Mouse (Mus musculus) heart, embryonic 16.5 days (tissue): Measurements from ENCODE around the gene Slc17a9. TPM values are rescaled to one million over a fixed set of nuclear protein-coding genes. Genes with fewer than 3 reads are reported as not detected.

Experiments
- ATAC-seq: fragments of 200-750 bp; cut with Nextera tagmentation; replicated peaks from 2 replicates; pipeline ENCODE4 v1.8.0; 2017; ENCODE audit warnings: moderate number of reproducible peaks; ENCODE audit not compliant: insufficient read depth, low FRiP score; ENCODE audit errors: extremely low read depth
- H3K27ac ChIP-seq: fragments of 300-500 bp; sonication (generic); 2 replicates; pipeline ENCODE4 v1.5.1; 2014; ENCODE audit warnings: mild to moderate bottlenecking, low read length, control low read depth, moderate library complexity
- H3K27me3 ChIP-seq: fragments of 300-500 bp; sonication (generic); 2 replicates; pipeline ENCODE4 v1.6.1; 2014; ENCODE audit warnings: low read length, mixed read lengths; ENCODE audit not compliant: control insufficient read depth, insufficient read depth
- H3K36me3 ChIP-seq: fragments of 300-500 bp; sonication (generic); 2 replicates; pipeline ENCODE4 v1.6.1; 2014; ENCODE audit not compliant: control insufficient read depth, insufficient read depth
- H3K4me1 ChIP-seq: fragments of 300-500 bp; sonication (generic); 2 replicates; pipeline ENCODE4 v1.6.1; 2014; ENCODE audit warnings: low read length, mixed read lengths; ENCODE audit not compliant: control insufficient read depth, insufficient read depth
- H3K4me2 ChIP-seq: fragments of 300-500 bp; sonication (generic); 2 replicates; pipeline ENCODE4 v1.6.1; 2014; ENCODE audit warnings: low read depth, mild to moderate bottlenecking, control low read depth, low read length
- H3K4me3 ChIP-seq: fragments of 300-500 bp; sonication (generic); 2 replicates; pipeline ENCODE4 v1.5.1; 2014; ENCODE audit warnings: mild to moderate bottlenecking, control low read depth, low read length
- H3K9ac ChIP-seq: fragments of 300-500 bp; sonication (generic); 2 replicates; pipeline ENCODE4 v1.6.1; 2014; ENCODE audit warnings: low read length, control low read depth
- H3K9me3 ChIP-seq: fragments of 300-500 bp; sonication (generic); replicated peaks from 2 replicates; pipeline ENCODE4 v1.6.1; 2016; ENCODE audit warnings: low read length; ENCODE audit not compliant: control insufficient read depth
- WGBS: fragments of 180-500 bp; shearing (Covaris S2); extraction: QIAGEN DNeasy Blood & Tissue Kit; methylation state at CpG from one replicate; pipeline ENCODE4 v1.1.7; 2014; 5-methylcytosine and 5-hydroxymethylcytosine counted together
- polyA plus RNA-seq: library from polyadenylated mRNA; unstranded; fragments of >200 nt; fragmentation: Nextera tagmentation; extraction: Ambion mirVana; gene quantifications from 2 replicates; pipeline ENCODE4 v1.2.1, GENCODE M21; 2015

Gene Slc17a9
- polyA plus RNA-seq, 1 experiment from 2014 or later, result 1.7 TPM

- Histone ChIP-seq H3K27ac (no peak overlapping the region), H3K9ac (no peak overlapping the region), H3K36me3 (no peaks in the 10 kb centered on the region), H3K4me3 (no peak overlapping the region), H3K27me3 (peaks cover 11% of the 10 kb centered on the region; the same call in 1 of the 2 replicates), H3K4me2 (no peak overlapping the region), H3K4me1 (no peaks in the 10 kb centered on the region), H3K9me3 (no peaks in the 10 kb centered on the region)
- WGBS, result 49% methylated on average over 15 of the region's 15 CpGs
- no peak for ATAC-seq
These were observed 33.6 kb downstream of the Slc17a9 start for GRCm38 (mm10) chr2:180758513-180759263.

GRCm38 (mm10) chr2:180764986-180765385, 39.9 kb downstream of the Slc17a9 start:
- no peak overlapping the region for H3K4me2 ChIP-seq
- no peak overlapping the region for H3K9ac ChIP-seq
- H3K36me3 ChIP-seq, result no peaks in the 10 kb centered on the region
- no peaks in the 10 kb centered on the region for H3K4me1 ChIP-seq
- ATAC-seq, result no peak
- H3K27me3 ChIP-seq, result 0 out of 2 replicates have a peak, but pooled peaks cover 5% of the 10 kb centered on the region
- H3K4me3 ChIP-seq, result no peak overlapping the region
- no peaks in the 10 kb centered on the region for H3K9me3 ChIP-seq
- 81% methylated on average over 11 of the region's 11 CpGs for WGBS
- H3K27ac ChIP-seq, result no peak overlapping the region

DNA sequence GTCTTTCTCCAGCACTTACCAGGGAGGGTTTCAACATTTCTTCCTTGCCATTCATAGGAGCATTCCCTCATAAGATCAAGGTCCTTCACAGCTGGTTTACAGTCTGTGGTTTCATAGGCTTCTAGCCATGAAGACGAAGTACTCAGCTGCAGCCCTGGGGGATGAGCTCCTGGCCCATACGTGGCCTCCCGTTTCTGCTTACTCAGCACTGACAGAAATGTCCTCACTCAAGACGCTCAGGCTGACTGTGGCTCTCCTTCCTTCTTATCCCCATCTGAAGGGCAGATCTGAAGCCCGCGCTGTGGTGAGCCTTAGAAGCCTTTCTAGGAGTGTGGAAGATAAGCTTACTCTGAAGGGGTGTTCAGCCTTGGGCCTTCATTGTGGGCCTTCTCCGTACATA, 40.6 kb downstream of the Slc17a9 start:
- no peaks in the 10 kb centered on the region for H3K4me1 ChIP-seq
- 0 out of 2 replicates have a peak, but pooled peaks cover 5% of the 10 kb centered on the region for H3K27me3 ChIP-seq
- WGBS, result 57% methylated on average over 7 of the region's 7 CpGs

DNA sequence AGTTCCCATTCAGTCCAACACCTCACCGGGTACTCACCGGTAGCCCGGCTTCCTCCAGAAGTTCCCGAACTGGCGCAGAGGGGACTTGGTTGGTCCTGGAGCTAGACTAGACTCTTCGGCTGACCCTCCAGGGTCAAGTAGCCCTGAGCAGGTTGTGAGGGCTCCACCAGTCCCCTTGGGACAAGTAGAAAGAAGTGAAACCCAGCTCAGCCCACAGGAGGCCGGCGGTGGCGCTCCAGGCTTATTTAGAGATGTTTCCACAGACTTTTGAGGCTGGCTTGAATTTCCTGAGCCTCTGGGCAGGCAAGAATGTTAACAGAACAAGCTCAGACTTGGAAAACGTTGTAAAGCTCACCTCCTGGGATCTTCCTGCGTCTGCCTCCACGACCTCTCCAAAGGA, 50.2 kb downstream of the Slc17a9 start:
- Histone ChIP-seq H3K27me3 (peaks cover 74% of the 10 kb centered on the region), H3K4me3 (no peak overlapping the region), H3K4me1 (no peaks in the 10 kb centered on the region), H3K9ac (no peak overlapping the region), H3K9me3 (no peaks in the 10 kb centered on the region), H3K4me2 (no peak overlapping the region), H3K27ac (no peak overlapping the region), H3K36me3 (no peaks in the 10 kb centered on the region)
- 7% methylated on average over 12 of the region's 12 CpGs for WGBS
- ATAC-seq, result no peak

More for the DNA sequence above, 40.6 kb downstream of the Slc17a9 start:
- Histone ChIP-seq H3K9ac (no peak overlapping the region), H3K36me3 (no peaks in the 10 kb centered on the region), H3K27ac (no peak overlapping the region), H3K4me3 (no peak overlapping the region), H3K4me2 (no peak overlapping the region), H3K9me3 (no peaks in the 10 kb centered on the region)
- ATAC-seq, result no peak

- 3% methylated on average over 15 of the region's 15 CpGs for WGBS
- ATAC-seq, result no peak
- peaks cover 75% of the 10 kb centered on the region for H3K27me3 ChIP-seq
- no peak overlapping the region for H3K9ac ChIP-seq
- H3K4me1 ChIP-seq, result no peaks in the 10 kb centered on the region
- H3K27ac ChIP-seq, result no peak overlapping the region
- no peak overlapping the region for H3K4me2 ChIP-seq
- H3K36me3 ChIP-seq, result no peaks in the 10 kb centered on the region
- no peak overlapping the region for H3K4me3 ChIP-seq
- H3K9me3 ChIP-seq, result no peaks in the 10 kb centered on the region
These were observed 50.6 kb downstream of the Slc17a9 start for GRCm38 (mm10) chr2:180775641-180776040.

DNA sequence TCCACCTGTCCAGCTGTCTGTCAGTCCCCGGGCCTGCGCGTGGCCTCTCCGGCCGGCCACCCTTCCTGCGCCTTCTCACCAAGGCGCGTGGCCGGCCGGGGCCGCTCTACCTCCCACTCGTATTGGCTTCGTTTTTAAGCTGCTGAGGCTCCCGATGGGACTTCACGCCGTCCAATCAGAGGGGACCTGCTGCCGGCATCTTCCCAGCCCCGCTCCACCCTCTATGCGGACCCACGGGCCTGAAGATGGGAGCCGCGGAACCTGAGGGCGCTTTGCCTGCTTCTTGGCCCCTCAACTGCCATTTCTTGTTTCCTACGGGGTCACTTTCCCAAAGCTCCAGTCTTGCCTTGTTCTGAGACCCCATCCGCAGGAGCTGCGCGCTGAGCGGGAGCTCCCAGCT, 51.7 kb downstream of the Slc17a9 start, which contains the start of gene Bhlhe23:
Gene Bhlhe23, minus strand, starts transcription at position 108 of the 400 bp plus-strand sequence.
- H3K27ac ChIP-seq, result no peak within 1 kb of the TSS
- H3K4me2 ChIP-seq, result peak within 1 kb of the TSS; percentile 34
- no peak for ATAC-seq
- 3% methylated on average over 28 of the region's 28 CpGs for WGBS
- H3K9me3 ChIP-seq, result no peaks in the 10 kb centered on the region
- peak within 1 kb of the TSS; percentile 25 for H3K4me3 ChIP-seq
- no peak within 1 kb of the TSS for H3K9ac ChIP-seq
- H3K27me3 ChIP-seq, result peaks cover 85% of the 10 kb centered on the region
- H3K36me3 ChIP-seq, result no peaks in the 10 kb centered on the region
- no peaks in the 10 kb centered on the region for H3K4me1 ChIP-seq

GRCm38 (mm10) chr2:180779226-180780104, 54.4 kb downstream of the Slc17a9 start:
- H3K9ac ChIP-seq, result no peak overlapping the region
- peaks cover 64% of the 10 kb centered on the region for H3K27me3 ChIP-seq
- H3K27ac ChIP-seq, result no peak overlapping the region
- 23% methylated on average over 12 of the region's 12 CpGs for WGBS
- no peak overlapping the region for H3K4me2 ChIP-seq
- no peaks in the 10 kb centered on the region for H3K36me3 ChIP-seq
- no peaks in the 10 kb centered on the region for H3K4me1 ChIP-seq
- no peak for ATAC-seq
- no peaks in the 10 kb centered on the region for H3K9me3 ChIP-seq
- no peak overlapping the region for H3K4me3 ChIP-seq

DNA sequence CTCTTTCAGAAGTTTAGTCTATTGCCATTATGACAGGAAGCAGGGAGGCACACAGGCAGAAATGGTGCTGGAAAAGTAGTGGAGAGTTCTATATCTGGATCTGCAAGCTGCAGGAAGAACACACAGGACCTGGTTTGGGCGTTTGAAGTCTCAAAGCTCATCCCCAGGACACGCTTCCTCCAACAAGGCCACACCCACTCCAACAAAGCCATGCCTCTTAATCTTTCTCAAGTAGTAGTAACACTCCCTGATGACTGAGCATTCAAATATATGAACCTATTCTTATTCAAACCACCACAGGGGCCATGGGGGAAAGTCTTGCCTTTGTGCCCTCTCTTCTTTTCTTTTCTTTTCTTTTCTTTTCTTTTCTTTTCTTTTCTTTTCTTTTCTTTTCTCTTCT, 55.2 kb downstream of the Slc17a9 start:
- Histone ChIP-seq H3K27ac (no peak overlapping the region), H3K9me3 (no peaks in the 10 kb centered on the region), H3K4me3 (no peak overlapping the region), H3K4me1 (no peaks in the 10 kb centered on the region), H3K36me3 (no peaks in the 10 kb centered on the region), H3K4me2 (no peak overlapping the region), H3K9ac (no peak overlapping the region), H3K27me3 (peaks cover 58% of the 10 kb centered on the region)
- no peak for ATAC-seq
- WGBS, result 3% methylated on average over 2 of the region's 2 CpGs

DNA sequence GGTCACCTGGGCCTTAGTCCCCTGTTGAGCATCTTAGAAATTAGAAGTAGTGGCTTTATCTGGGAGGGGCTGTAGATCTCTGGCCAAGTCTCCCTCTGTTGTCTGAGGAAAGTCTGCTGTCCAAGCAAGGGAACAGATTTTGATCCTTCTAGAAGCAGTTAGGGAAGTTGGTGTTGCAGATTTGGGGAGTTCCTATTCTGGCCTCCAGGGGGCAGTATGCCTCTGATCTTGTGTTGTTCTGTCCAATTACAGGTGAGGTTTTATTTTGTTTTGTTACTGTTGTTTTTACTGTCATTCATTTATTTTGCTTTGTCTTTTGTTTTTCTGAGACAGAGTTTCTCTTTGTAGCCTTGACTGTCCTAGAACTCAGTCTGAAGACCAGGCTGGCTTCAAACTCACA, 61.7 kb downstream of the Slc17a9 start:
- H3K4me1 ChIP-seq, result peaks cover 11% of the 10 kb centered on the region
- no peaks in the 10 kb centered on the region for H3K36me3 ChIP-seq
- H3K4me2 ChIP-seq, result no peak overlapping the region
- no peak overlapping the region for H3K9ac ChIP-seq
- H3K4me3 ChIP-seq, result no peak overlapping the region
- no peak for ATAC-seq
- no peak overlapping the region for H3K27ac ChIP-seq
- H3K27me3 ChIP-seq, result peaks cover 19% of the 10 kb centered on the region
- no peaks in the 10 kb centered on the region for H3K9me3 ChIP-seq
